Mouse (Mus musculus) heart, postnatal 0 days (tissue): ENCODE results near the gene Col5a1.

Experiments
- CTCF ChIP-seq: IDR thresholded peaks from 2 replicates; pipeline ENCODE4 v1.5.1; 2016; ENCODE audit warnings: antibody characterized with exemption, control low read depth, low read depth
- EP300 ChIP-seq: IDR thresholded peaks from 2 replicates; pipeline ENCODE4 v1.6.1; 2016; ENCODE audit warnings: antibody characterized with exemption, low read depth

DNA sequence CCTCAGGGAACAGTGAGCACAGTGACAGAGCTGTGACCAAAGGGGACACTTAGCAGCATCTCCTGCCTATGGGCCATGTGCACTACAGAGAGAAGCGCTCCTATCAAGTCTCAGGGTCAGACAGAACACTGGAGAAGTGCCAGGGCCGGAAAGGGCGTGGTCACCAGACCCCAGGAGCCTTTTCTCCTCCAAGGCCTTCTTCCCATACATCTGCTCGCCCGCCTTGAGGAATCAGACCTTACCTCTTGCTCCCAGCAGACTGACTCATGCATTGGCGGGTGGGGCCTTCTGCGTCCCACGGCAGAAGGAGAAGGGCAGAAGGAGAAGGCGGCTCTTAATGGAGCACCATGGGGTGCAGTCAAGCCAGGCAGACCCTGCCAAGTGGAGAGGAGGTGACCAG is 145.6 kb downstream of the Col5a1 start:
- TF ChIP-seq CTCF (no peak), EP300 (no peak)
